Mouse (Mus musculus) cerebellum, adult 2 months (tissue): Measurements from ENCODE around the gene Aqp8. TPM values are rescaled to one million over a fixed set of nuclear protein-coding genes. Genes with fewer than 3 reads are reported as not detected.
A peak's percentile ranks its signal among the peaks of the same experiment; 100 is the strongest.

Experiments used
- DNase-seq, 2 experiments: peaks; one replicate each; pipeline ENCODE4 v3.0.0; 2021
- H3K27ac ChIP-seq: fragments of 200-500 bp; 2 replicates; pipeline ENCODE4 v1.5.1; 2012; ENCODE audit warnings: low read length, control low read depth, inconsistent platforms; ENCODE audit not compliant: insufficient read depth
- H3K27me3 ChIP-seq: fragments of 200-500 bp; 2 replicates; pipeline ENCODE4 v1.6.1; 2012; ENCODE audit warnings: inconsistent platforms, mild to moderate bottlenecking, low read length, moderate library complexity; ENCODE audit not compliant: control insufficient read depth, insufficient read depth
- H3K4me1 ChIP-seq: fragments of 200-500 bp; 2 replicates; pipeline ENCODE4 v1.6.1; 2011; ENCODE audit warnings: low read length; ENCODE audit not compliant: control insufficient read depth, insufficient read depth
- H3K4me3 ChIP-seq: fragments of 200-500 bp; replicated peaks from 2 replicates; pipeline ENCODE3; 2011; ENCODE audit warnings: mild to moderate bottlenecking, low read depth, low read length, control low read depth; ENCODE audit not compliant: insufficient read depth
- CTCF ChIP-seq: fragments of 200-500 bp; IDR thresholded peaks from 2 replicates; pipeline ENCODE4 v1.5.1; 2011; ENCODE audit warnings: low read depth, mild to moderate bottlenecking, control low read depth, low read length, moderate library complexity, borderline replicate concordance; ENCODE audit not compliant: insufficient read depth
- POLR2A ChIP-seq: fragments of 200-500 bp; IDR thresholded peaks from 2 replicates; pipeline ENCODE4 v1.6.1; 2011; ENCODE audit warnings: low read length, control low read depth, borderline replicate concordance; ENCODE audit not compliant: insufficient read depth
- WGBS: fragments of 180-500 bp; shearing (Covaris S2); methylation state at CpG from one replicate; pipeline ENCODE4 v1.1.7; 2018; 5-methylcytosine and 5-hydroxymethylcytosine counted together
- polyA plus RNA-seq: library from polyadenylated mRNA; depleted of rRNA; stranded (reverse); fragments of >200 nt; gene quantifications from 2 replicates; pipeline ENCODE4 v1.2.3, GENCODE M21; 2012; rRNA removed

Gene Aqp8
- polyA plus RNA-seq, 1 experiment = 0.13 TPM

DNA sequence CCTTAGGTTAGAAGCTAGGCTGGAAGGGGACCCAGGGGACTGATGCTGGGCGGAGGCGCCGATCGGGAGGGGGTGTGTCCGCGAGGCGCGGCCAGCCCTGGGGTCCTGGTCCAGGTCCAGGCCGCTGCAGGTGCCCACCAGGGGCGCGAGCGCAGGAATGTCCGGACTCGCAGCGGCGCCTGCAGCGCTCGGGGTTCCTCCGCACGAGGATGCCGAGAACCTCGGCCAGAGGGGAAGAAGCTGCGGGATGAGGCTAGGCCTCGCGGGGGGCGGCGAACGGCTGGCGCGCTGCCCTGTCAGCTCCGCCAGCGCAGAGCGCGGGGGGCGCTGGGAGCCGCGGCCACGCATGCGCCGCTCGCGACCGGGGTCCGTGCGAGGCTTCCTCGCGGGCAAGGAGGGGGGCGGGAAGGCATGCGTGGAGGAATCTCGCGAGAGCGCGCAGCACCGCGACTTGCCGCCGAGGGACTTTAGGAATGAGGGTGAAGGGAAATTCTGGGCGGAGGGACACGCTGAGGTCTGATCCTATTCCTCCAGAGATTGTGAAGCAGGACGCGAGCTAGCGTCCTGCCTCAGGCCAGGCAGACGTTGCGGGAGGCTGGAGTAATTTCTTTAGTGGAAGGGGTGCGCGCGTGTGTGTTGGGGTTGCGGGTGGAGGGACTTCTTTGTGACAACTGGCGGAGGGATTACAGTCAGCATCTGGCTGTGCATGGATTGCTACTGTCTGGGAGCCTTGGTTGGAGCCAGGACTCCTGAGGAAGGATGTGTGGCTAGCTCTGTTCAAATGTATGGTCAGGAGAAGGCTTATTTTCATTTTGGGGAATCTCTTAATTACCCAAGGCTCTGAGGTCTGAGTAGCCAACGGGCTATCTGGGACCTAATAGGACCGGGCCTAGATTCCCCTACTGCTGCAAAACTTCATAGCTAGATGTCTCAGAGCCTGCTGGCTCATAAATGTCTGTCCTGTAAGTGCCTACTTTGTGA is 38.4 kb downstream of the Aqp8 start, which contains the start of gene Zkscan2:
TSS of gene Zkscan2 (minus strand) at position 211 of the 981 bp plus-strand sequence.
- 0 out of 2 replicates have a peak, but pooled peaks cover 2% of the 10 kb centered on the region for H3K4me1 ChIP-seq
- peak; percentile 89 to 92 for DNase-seq
- TF ChIP-seq POLR2A = peak; percentile 57
- no peak for TF ChIP-seq CTCF
- peak within 1 kb of the TSS; percentile 93 for H3K4me3 ChIP-seq
- no peaks in the 10 kb centered on the region for H3K27me3 ChIP-seq
- 2% methylated on average over 71 of the region's 71 CpGs for WGBS
- peak within 1 kb of the TSS; percentile 90 for H3K27ac ChIP-seq

DNA sequence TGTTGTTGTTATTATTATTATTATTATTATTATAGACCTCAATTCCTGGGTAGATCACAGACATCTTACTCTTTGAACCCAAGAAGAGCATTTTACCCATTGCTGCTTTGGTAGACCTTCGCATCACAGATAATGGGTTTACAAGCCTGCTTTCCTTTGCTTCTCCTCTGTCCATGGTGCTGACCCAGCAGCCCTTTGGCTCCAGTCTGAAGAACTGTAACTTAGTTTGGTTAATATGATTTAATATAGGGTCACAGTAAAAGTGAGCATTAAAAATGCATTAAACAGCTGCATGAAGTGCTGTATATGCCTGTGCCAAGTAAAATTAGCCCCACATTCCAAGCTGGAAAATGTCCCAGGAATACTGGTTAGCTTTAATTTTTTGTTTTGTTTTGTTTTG is 41.3 kb downstream of the Aqp8 start:
- no peaks in the 10 kb centered on the region for H3K27me3 ChIP-seq
- DNase-seq = no peak
- H3K4me1 ChIP-seq = 0 out of 2 replicates have a peak, but pooled peaks cover 2% of the 10 kb centered on the region
- TF ChIP-seq CTCF (no peak), POLR2A (no peak)
- H3K27ac ChIP-seq = no peak overlapping the region
- no peak overlapping the region for H3K4me3 ChIP-seq
- 93% methylated on average over 1 of the region's 1 CpGs for WGBS

DNA sequence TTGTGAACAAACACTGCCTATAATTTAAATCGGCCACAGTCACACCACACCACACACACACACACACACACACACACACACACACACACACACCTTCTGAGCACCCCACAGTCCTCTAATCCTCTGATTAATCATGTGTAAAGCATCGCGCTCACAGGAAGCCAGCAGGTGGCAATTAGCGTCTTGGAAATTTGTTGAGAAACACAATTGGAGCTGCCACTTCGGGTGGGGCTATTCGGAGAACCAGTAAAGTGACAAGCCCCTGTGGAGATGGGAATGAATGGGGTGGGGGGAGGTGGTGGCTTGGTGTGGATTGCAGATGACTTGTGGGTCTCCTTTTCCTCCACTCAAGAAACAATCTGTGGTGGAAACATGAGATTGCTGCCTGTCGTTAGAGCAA is 45.9 kb downstream of the Aqp8 start:
- Histone ChIP-seq H3K27me3 (no peaks in the 10 kb centered on the region), H3K4me3 (no peak overlapping the region), H3K27ac (no peak overlapping the region), H3K4me1 (no peaks in the 10 kb centered on the region)
- 27% methylated on average over 7 of the region's 7 CpGs for WGBS
- TF ChIP-seq CTCF (no peak), POLR2A (no peak)
- DNase-seq = no peak

Other genes with a start within 250 kb of the Aqp8 start
- gene Slc5a11, start 247.5 kb upstream of the Aqp8 start, polyA plus RNA-seq = 3.1 and 4.6 TPM in 2 replicates
- gene Lcmt1, start 92.5 kb upstream of the Aqp8 start, polyA plus RNA-seq = 77.0 and 81.3 TPM in 2 replicates
- gene Arhgap17, start 92.4 kb upstream of the Aqp8 start, polyA plus RNA-seq = 21.2 and 24.7 TPM in 2 replicates
- gene Zkscan2, start 38.2 kb downstream of the Aqp8 start, polyA plus RNA-seq = 13.4 and 15.0 TPM in 2 replicates